Mouse (Mus musculus): ENCODE data around the gene Mbip. TPM values are rescaled to one million over a fixed set of nuclear protein-coding genes. Genes with fewer than 3 reads are reported as not detected.

Mbip gene
- polyA plus RNA-seq, 1 experiment from 2014 or later = 37.0 TPM

GRCm38 (mm10) chr12:56318059-56318458, 27.6 kb downstream of the Mbip start:
- CTCF ChIA-PET = no interaction called here
- TF ChIP-seq CTCF (IDR thresholded peaks at IDR 0.05) = no peak
- H3K27me3 ChIP-seq = no peaks in the 10 kb centered on the region
- POLR2A ChIA-PET = no interaction called here
- ATAC-seq = no peak
- DNase-seq (ENCODE audit: low read depth, low spot score) = no peak
- in situ Hi-C loops (cut with MboI; ENCODE audit: low pct_unique_long_range_greater_than_20kb) = no loop called here

GRCm38 (mm10) chr12:56305758-56306157, 39.9 kb downstream of the Mbip start:
- ATAC-seq (no peak), DNase-seq (ENCODE audit: low read depth, low spot score) (no peak)
- in situ Hi-C loops (cut with MboI; ENCODE audit: low pct_unique_long_range_greater_than_20kb) = no loop called here
- POLR2A ChIA-PET = no interaction called here
- no peaks in the 10 kb centered on the region for H3K27me3 ChIP-seq
- no peak for TF ChIP-seq CTCF (IDR thresholded peaks at IDR 0.05)
- CTCF ChIA-PET = no interaction called here

GRCm38 (mm10) chr12:56302321-56303017, 43.2 kb downstream of the Mbip start:
- DNase-seq (ENCODE audit: low read depth, low spot score) = no peak
- POLR2A ChIA-PET = no interaction called here
- TF ChIP-seq CTCF (IDR thresholded peaks at IDR 0.05) = no peak
- ATAC-seq = no peak
- in situ Hi-C loops (cut with MboI; ENCODE audit: low pct_unique_long_range_greater_than_20kb) = no loop called here
- no peaks in the 10 kb centered on the region for H3K27me3 ChIP-seq
- CTCF ChIA-PET = no interaction called here

GRCm38 (mm10) chr12:56301487-56302293, 44.0 kb downstream of the Mbip start:
- ATAC-seq (no peak), DNase-seq (ENCODE audit: low read depth, low spot score) (no peak)
- CTCF ChIA-PET = no interaction called here
- no peaks in the 10 kb centered on the region for H3K27me3 ChIP-seq
- POLR2A ChIA-PET = no interaction called here
- in situ Hi-C loops (cut with MboI; ENCODE audit: low pct_unique_long_range_greater_than_20kb) = no loop called here
- no peak for TF ChIP-seq CTCF (IDR thresholded peaks at IDR 0.05)

- ChIA-PET CTCF (interaction anchor here (0.6 kb wide), 1 partner anchor 12 kb away, joined by 3 read pairs; no protein-coding TSS in a partner anchor), POLR2A (no interaction called here)
- TF ChIP-seq CTCF (IDR thresholded peaks at IDR 0.05) = no peak
- DNase-seq (ENCODE audit: low read depth, low spot score) (no peak), ATAC-seq (peak; percentile 63)
- in situ Hi-C loops (cut with MboI; ENCODE audit: low pct_unique_long_range_greater_than_20kb) = no loop called here
- no peaks in the 10 kb centered on the region for H3K27me3 ChIP-seq
Measured at GRCm38 (mm10) chr12:56299610-56300009, 46.1 kb downstream of the Mbip start.

GRCm38 (mm10) chr12:56298919-56299318, 46.8 kb downstream of the Mbip start:
- ChIA-PET CTCF (no interaction called here), POLR2A (no interaction called here)
- no peak for TF ChIP-seq CTCF (IDR thresholded peaks at IDR 0.05)
- in situ Hi-C loops (cut with MboI; ENCODE audit: low pct_unique_long_range_greater_than_20kb) = no loop called here
- no peaks in the 10 kb centered on the region for H3K27me3 ChIP-seq
- DNase-seq (ENCODE audit: low read depth, low spot score) (no peak), ATAC-seq (peak; percentile 49)

- in situ Hi-C loops (cut with MboI; ENCODE audit: low pct_unique_long_range_greater_than_20kb) = no loop called here
Measured at GRCm38 (mm10) chr12:56297921-56298830, 47.5 kb downstream of the Mbip start.

GRCm38 (mm10) chr12:56297099-56297498, 48.6 kb downstream of the Mbip start:
- ChIA-PET CTCF (no interaction called here), POLR2A (interaction anchor here (0.7 kb wide), 1 partner anchor 93 kb away, joined by 3 read pairs; no protein-coding TSS in a partner anchor)
- no peak for TF ChIP-seq CTCF (IDR thresholded peaks at IDR 0.05)
- in situ Hi-C loops (cut with MboI; ENCODE audit: low pct_unique_long_range_greater_than_20kb) = no loop called here
- no peak for ATAC-seq
- no peak for DNase-seq (ENCODE audit: low read depth, low spot score)
- no peaks in the 10 kb centered on the region for H3K27me3 ChIP-seq

More at GRCm38 (mm10) chr12:56297921-56298830, 47.5 kb downstream of the Mbip start:
- CTCF ChIA-PET = no interaction called here
- TF ChIP-seq CTCF (IDR thresholded peaks at IDR 0.05) = no peak
- H3K27me3 ChIP-seq = no peaks in the 10 kb centered on the region
- POLR2A ChIA-PET = no interaction called here
- no peak for ATAC-seq
- no peak for DNase-seq (ENCODE audit: low read depth, low spot score)

- ATAC-seq (no peak), DNase-seq (ENCODE audit: low read depth, low spot score) (no peak)
- in situ Hi-C loops (cut with MboI; ENCODE audit: low pct_unique_long_range_greater_than_20kb) = no loop called here
- TF ChIP-seq CTCF (IDR thresholded peaks at IDR 0.05) = no peak
- no peaks in the 10 kb centered on the region for H3K27me3 ChIP-seq
- CTCF ChIA-PET = interaction anchor here (1.3 kb wide), 1 partner anchor 15 kb away, joined by 3 read pairs; no protein-coding TSS in a partner anchor
- POLR2A ChIA-PET = no interaction called here
Measured at GRCm38 (mm10) chr12:56296524-56296923, 49.2 kb downstream of the Mbip start.

- CTCF ChIA-PET = interaction anchor here (1.3 kb wide), 1 partner anchor 13 kb away, joined by 3 read pairs; no protein-coding TSS in a partner anchor
- H3K27me3 ChIP-seq = no peaks in the 10 kb centered on the region
- DNase-seq (ENCODE audit: low read depth, low spot score) (no peak), ATAC-seq (no peak)
- in situ Hi-C loops (cut with MboI; ENCODE audit: low pct_unique_long_range_greater_than_20kb) = no loop called here
- POLR2A ChIA-PET = no interaction called here
- TF ChIP-seq CTCF (IDR thresholded peaks at IDR 0.05) = no peak
Measured at GRCm38 (mm10) chr12:56295160-56295559, 50.5 kb downstream of the Mbip start.

All from Patski (cell line).